Mouse (Mus musculus): ENCODE results near the gene Kcnk3.
A peak's percentile ranks its signal among the peaks of the same experiment; 100 is the strongest.

The Kcnk3 gene

GRCm38 (mm10) chr5:30587681-30588300, at the start of gene Kcnk3:
Gene Kcnk3 (plus strand): TSS chr5:30588170.
- DNase-seq (ENCODE audit: low spot score), result peak; percentile 29

DNA sequence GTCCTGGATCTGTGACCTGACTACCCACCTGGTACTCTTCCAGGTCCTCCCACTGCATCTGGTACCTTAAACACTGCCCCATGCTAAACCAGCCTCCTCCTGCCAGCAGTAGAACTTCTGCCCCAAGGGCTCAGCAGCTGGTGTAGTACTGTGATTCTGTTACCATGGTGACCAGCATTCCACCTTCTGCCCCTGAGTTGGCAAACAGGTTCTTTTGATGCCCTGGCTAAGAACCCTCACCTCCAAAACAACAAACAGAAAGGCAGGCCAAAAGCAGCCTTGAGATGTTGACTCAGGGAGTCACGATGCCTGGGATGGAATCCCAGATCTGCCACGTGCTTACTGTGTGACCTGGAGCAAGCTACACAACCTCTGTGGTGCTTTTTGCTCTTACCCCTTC, 42.3 kb upstream of the Kcnk3 start, which contains the start of gene Cib4:
TSS of gene Cib4 (minus strand) at position 139 of the 400 bp plus-strand sequence.
- DNase-seq (ENCODE audit: low spot score), result no peak

- no peak for DNase-seq (ENCODE audit: low spot score)
Observed at GRCm38 (mm10) chr5:30548681-30549080, 39.3 kb upstream of the Kcnk3 start.

- no peak for DNase-seq (ENCODE audit: low spot score)
Observed at GRCm38 (mm10) chr5:30550334-30551021, 37.5 kb upstream of the Kcnk3 start.

DNA sequence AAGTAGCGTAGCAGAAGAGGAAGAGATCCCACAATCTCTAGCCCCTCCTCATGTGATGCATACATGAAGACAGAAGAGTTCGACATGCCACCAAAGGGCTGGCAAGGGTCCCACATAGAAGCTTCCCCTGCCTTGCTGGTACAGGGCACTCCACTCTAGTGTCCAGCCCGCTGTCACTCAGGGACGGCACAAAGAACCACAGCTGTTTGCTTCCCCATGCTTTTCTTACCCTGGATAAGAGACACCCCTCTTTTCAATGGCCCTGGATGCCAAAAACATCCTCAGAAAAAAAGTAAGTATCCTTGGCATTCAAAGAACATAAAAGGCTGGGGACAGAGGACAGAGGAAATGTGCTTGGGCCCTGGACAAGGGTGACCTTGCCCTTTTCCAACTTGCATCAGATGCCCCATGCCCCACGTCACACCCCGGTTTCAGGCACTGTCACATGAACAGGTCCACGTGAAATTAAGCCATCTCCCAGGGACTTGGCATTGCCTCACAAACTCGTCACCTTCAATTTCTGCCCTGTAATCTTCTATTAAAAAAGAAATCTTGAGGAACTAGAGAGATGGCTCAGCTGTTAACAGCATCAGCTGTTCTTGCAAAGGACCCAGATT, 36.8 kb upstream of the Kcnk3 start:
- no peak for DNase-seq (ENCODE audit: low spot score)

DNA sequence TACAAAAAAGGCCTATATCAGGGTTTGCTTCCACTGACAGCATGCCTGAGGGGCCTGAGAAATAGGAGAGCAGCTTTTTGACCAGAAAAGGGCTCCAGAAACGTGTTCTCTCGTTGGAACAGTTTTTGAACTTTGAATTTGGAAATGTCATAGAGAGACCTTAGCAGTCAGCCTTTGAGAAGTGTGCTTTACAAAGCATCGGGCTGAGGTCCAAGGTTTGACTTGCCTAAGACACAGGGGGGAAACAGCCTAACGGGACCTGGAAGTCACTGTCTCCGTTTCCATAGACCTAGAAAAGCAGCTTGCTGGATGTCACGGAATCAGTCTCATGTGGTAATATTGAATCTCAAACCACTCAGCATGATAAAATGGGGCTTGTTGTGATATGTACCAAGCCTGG, 36.0 kb upstream of the Kcnk3 start:
- no peak for DNase-seq (ENCODE audit: low spot score)

DNA sequence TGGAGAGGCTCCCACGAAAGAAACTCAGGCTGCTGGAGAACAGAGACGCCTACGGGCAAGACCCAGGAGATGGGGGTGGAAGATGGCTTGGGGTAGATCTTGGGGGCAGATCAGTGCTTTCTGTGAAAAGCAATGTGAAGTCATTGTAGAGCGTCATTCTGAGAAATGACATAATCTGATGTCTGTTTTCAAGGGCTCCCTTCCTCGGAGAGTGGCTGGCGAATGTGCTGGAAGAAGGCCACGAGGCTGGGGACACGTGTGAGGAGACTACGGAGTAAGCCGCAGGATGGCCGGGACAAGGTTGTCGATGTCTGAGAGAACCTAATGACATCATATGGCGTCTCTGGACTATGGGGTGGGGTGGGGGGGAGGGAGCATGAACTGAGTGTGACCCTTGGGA, 34.0 kb upstream of the Kcnk3 start:
- DNase-seq (ENCODE audit: low spot score), result no peak

DNA sequence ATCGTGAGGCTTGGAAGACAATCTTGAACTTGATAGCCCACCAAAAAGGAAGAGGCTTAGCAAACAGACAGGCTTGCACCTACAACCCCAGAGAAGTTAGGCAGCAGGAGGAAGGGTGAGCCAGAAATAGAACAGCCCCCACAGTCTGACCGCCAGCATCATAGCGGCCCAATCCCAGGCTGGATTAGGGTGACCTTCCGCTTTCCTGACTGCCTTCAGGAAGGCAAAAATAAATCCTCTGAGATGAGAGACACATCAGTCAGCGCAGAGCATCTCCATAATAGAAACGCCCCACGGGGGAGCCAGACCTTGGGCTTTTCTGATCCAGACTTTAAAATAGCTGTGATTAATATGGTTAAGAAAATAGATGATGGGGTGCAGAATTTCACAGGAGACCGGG, 33.0 kb upstream of the Kcnk3 start:
- DNase-seq (ENCODE audit: low spot score), result no peak

DNA sequence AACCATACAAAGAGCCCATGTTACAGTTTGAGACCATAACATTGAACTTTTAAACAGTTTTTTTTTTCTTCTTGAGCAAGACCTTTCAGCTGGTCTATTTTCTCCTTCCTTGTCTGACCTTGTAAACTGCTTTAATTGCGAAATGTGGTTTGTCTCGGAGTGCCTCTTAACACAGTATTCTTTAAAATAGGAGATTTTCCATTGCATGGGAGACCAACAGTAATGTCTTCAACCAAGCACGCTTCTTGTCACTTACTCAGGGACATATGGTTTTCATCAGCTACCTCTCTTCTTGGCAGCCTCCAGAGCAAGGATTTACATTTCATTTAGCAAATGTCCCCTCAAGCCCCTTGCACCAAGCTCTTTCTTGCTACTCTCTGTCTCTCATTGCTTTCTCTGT, 31.7 kb upstream of the Kcnk3 start:
- no peak for DNase-seq (ENCODE audit: low spot score)

- DNase-seq (ENCODE audit: low spot score), result no peak
Observed at GRCm38 (mm10) chr5:30559421-30559820, 28.5 kb upstream of the Kcnk3 start.

DNA sequence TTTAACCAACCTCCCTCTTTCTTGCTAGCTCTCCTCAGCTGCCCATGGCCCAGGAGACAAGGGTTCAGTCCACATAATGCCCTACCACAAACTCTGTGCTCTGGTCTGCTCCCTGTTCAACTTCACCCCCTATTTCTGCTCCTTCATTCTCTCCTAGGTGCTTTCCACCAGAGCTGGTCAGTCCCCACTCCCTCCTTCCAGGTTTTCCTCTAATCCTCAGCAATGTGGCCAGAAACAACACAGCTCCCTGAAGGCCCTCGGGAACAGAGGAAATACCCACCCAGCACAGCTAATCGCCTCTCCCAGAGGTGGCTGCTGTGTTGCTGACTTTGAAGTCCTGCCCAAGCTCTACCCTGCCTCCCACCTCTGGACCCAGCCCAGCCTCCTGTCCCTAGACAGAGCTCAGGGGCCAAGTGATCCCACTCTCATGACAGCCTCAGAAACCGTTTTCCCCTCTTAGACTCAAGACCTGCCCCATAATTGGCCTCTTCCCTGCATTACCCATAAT, 27.9 kb upstream of the Kcnk3 start:
- DNase-seq (ENCODE audit: low spot score), result no peak

DNA sequence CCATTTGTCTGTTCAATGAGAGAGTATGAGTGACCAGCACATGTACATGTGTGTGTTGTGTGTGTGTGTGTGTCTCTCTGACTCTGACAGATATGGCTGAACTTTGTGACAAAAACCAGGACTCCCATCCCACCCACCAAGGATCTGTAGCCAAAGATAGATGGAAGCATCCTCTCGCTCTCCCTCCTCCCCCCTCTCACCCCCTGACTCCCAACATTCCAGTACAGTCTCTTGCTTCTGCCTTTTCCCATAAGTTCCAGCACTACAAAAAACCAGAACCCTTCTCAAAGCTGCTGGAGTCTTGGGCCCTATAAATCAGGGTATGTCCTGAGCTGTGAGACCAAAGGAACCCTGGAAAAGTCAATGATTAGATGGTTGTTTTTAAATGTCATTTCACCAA, 19.5 kb upstream of the Kcnk3 start:
- no peak for DNase-seq (ENCODE audit: low spot score)

GRCm38 (mm10) chr5:30571820-30572219, 16.1 kb upstream of the Kcnk3 start:
- DNase-seq (ENCODE audit: low spot score), result no peak

DNA sequence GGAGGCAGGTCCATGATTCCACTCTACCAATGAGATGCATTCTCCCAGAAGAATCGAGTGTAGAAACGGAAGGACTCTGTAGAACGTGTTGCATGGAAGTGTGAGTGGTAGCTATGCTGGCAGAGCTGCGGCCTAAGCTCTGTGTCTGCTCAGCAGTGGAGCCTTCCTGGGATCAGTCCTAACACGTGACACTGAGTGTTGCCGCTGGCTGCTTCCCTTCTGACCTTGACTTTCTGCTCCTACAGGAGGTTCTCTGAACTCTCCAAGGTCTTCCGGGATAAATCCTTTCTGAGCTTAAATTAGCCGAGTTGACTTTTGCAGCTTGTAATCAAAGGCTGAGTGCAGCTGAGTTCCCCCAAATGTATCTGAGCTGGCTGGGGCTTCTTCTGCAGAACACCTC, 13.6 kb upstream of the Kcnk3 start:
- DNase-seq (ENCODE audit: low spot score), result no peak

GRCm38 (mm10) chr5:30576233-30576632, 11.7 kb upstream of the Kcnk3 start:
- DNase-seq (ENCODE audit: low spot score), result no peak

DNA sequence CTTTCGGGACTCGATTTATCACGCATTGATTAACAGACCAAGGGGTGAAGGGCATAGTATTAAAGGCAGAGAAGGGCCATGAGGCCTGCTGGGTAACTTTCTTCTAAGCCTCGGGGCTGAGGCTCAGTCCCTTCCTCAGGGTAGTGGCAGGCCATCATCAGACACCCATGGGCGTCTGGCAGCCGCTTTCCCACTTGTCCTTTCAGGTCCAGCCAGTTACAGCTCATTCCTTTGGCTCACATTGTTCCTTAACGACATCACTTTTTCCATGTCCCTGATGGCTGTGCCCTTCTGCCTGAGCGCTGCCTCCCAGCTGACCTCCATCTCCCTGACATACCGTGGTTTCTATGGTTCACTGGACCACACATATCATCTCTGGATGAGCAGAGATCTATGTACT, 10.7 kb upstream of the Kcnk3 start:
- no peak for DNase-seq (ENCODE audit: low spot score)

DNA sequence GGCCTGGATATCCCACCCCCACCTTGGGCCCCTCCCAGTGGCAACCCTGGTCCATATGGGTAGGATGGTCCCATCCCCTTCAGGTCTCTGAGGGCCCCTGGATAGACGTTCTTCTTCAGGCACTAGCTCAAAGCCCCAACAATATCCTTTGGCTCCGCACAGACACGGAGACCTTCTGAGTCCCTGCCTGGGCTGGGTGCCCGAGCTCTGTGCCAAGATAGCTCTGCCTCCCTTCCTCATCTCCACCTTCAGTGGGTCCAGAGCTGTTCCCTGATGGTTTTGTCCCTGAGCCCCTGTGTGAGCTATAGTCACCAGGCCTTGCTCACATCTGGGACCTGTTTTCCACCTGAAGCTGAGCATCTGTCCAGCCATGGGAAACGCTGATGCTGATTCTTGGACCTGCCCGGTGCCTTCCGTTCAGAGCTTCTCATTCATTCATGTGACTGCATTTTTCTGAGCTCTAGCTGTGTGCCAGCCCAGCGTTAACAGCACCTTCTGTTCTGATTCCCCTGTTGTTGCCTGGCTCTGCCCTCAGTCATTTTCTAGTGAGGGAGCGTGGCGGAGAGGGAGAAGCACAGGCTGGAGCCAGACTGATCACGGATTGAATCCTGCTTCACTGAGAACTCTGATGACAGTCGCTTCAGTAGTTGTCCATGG, 10.2 kb upstream of the Kcnk3 start:
- DNase-seq (ENCODE audit: low spot score), result peak; percentile 46

DNA sequence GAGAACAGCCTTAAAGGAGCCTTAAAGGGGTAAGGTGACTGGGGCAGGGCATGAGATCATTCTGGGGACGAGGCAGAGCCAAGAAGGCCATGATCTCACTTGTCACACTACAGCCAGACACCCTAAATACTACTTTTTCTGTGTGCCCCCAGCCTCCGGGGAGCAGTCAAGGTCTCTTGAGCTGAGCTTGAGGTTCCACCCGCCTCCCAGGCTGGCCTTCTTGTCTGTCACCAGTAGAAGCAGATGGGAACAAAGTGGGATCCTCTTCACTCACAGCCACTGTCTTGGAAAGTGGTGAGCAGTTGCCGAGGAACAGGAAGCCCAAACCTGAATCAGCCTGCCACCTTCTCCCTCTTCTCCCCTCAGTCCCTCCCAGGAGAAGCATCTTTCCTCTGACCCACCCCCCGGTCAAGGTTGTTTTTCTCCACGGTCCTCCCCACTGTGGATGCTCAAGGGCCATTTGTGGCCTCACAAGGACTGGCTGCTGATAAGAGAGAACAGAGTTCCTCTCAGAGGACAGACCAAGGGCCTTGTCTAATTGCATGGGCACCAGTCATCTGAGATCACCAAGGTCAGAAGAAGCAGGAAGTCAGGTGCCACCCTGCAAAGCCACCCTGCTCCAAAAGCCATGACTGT, 9.4 kb upstream of the Kcnk3 start:
- no peak for DNase-seq (ENCODE audit: low spot score)

- DNase-seq (ENCODE audit: low spot score), result no peak
Observed at GRCm38 (mm10) chr5:30580725-30581124, 7.2 kb upstream of the Kcnk3 start.

- no peak for DNase-seq (ENCODE audit: low spot score)
Observed at GRCm38 (mm10) chr5:30582017-30582416, 6.0 kb upstream of the Kcnk3 start.

- DNase-seq (ENCODE audit: low spot score), result no peak
Observed at GRCm38 (mm10) chr5:30586616-30587015, 1.4 kb upstream of the Kcnk3 start.

- DNase-seq (ENCODE audit: low spot score), result no peak
Observed at GRCm38 (mm10) chr5:30587101-30587500, 869 bp upstream of the Kcnk3 start.
